ENCODE assay signal across 8 mouse cellular contexts in the genomic region with DNA sequence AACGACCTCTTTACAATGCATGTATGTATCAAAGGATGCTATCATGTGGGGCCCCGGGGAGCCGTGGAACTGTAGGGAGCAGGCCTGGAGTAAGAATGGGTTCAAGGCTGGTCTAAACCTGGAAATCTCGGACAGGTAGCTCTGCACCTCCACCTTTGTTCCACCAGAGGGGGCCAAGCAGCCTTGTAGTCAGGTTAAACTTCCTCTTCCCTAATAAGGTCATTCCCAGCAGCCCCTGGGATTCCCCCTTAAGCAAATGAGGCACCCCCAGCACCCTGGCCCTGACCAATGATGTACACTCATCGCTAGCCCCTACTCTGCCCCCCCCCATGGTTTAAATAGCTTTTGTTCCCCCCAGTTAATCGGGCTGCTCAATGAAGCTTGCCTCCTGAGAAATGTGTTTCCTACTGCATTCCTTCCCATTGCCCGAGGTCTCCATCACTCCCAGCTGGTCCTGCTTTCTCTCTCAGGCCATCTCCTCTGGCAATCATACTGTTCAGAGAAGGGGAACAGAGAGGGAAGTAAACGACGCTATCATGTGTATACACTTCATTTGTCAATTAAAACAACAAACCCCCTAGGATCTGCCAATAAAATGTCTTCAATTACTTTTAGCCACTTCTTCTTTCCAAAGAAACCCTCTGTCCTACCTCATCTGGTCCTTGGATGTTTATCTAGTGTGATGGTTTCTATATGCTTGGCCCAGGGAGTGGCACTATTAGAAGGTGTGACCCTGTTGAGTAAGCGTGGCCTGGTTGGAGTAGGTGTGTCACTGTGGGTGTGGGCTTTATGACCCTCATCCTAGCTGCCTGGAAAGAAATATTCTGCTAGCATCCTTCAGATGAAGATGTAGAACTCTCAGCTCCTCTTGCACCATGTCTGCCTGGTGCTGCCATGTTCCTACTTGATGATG. TPM values are rescaled to one million over a fixed set of nuclear protein-coding genes. Genes with fewer than 3 reads are reported as not detected.
DNase-seq lines count a peak whose midpoint lies in the region; ATAC-seq and TF ChIP-seq lines count a peak whose summit lies in the region.

No protein-coding gene starts in this region.

- no peaks in the 10 kb centered on the region for H3K4me1 ChIP-seq in ES-E14 (ENCODE audit: control insufficient read depth in 2 of 2, insufficient read depth in 2 of 2, low read length in 2 of 2, poor library complexity in 1 of 2)
- no peaks in the 10 kb centered on the region for H3K4me1 ChIP-seq in cortical plate, adult 2 months (ENCODE audit: control insufficient read depth, insufficient read depth, low read length)
- H3K4me1 ChIP-seq in intestine, embryonic 15.5 days (replicated peaks): no peaks in the 10 kb centered on the region
- H3K4me1 ChIP-seq in liver, embryonic 14.5 days (replicated peaks; ENCODE audit: control insufficient read depth in 2 of 2, insufficient read depth in 2 of 2, low read length in 1 of 2): no peaks in the 10 kb centered on the region; a peak in 1 of 4 replicates
- no peaks in the 10 kb centered on the region for H3K4me1 ChIP-seq in small intestine, adult 2 months (ENCODE audit: control insufficient read depth, insufficient read depth, insufficient read length, low read length)

- no peaks in the 10 kb centered on the region for H3K36me3 ChIP-seq in ES-E14 (ENCODE audit: control insufficient read depth, insufficient read depth, low read length, poor library complexity, severe bottlenecking)
- H3K36me3 ChIP-seq in intestine, embryonic 15.5 days: no peaks in the 10 kb centered on the region
- H3K36me3 ChIP-seq in liver, embryonic 14.5 days (replicated peaks; ENCODE audit: control insufficient read depth, insufficient read depth, low read depth): no peaks in the 10 kb centered on the region
- H3K36me3 ChIP-seq in small intestine, adult 2 months (ENCODE audit: control insufficient read depth, insufficient read depth, low read length): no peaks in the 10 kb centered on the region

- no peak overlapping the region for H3K4me3 ChIP-seq in ES-E14 (ENCODE audit: insufficient read depth in 1 of 2, low read depth in 1 of 2, low read length in 2 of 2, poor library complexity in 1 of 2, severe bottlenecking in 1 of 2)
- no peak overlapping the region for H3K4me3 ChIP-seq in cortical plate, adult 2 months (ENCODE audit: insufficient read depth, low read length)
- H3K4me3 ChIP-seq in intestine, embryonic 15.5 days (replicated peaks): no peak overlapping the region
- no peak overlapping the region for H3K4me3 ChIP-seq in liver, embryonic 14.5 days (ENCODE audit: insufficient read depth in 1 of 2, low read depth in 2 of 2, low read length in 2 of 2)
- H3K4me3 ChIP-seq in small intestine, adult 2 months (ENCODE audit: low read depth, low read length): no peak overlapping the region

- H3K27me3 ChIP-seq in intestine, embryonic 15.5 days (replicated peaks): no peaks in the 10 kb centered on the region
- H3K27me3 ChIP-seq in liver, embryonic 14.5 days (ENCODE audit: control insufficient read depth, insufficient read depth, low read length): no peaks in the 10 kb centered on the region
- H3K27me3 ChIP-seq in small intestine, adult 2 months (ENCODE audit: control insufficient read depth, insufficient read depth, low read length): no peaks in the 10 kb centered on the region

- intact Hi-C loops in heart, postnatal 36 days (cut with DNase I): loop anchor here (1.0 kb wide), 1 partner anchor 242 kb away; no protein-coding TSS in a partner anchor

- TF ChIP-seq POLR2A in cortical plate, adult 2 months (IDR thresholded peaks at IDR 0.05; ENCODE audit: extremely low read depth, insufficient read depth, low read length): no peak
- TF ChIP-seq POLR2A in small intestine, adult 2 months (IDR thresholded peaks at IDR 0.05; ENCODE audit: low read depth, low read length): no peak

- TF ChIP-seq CTCF in cortical plate, adult 2 months (IDR thresholded peaks at IDR 0.05; ENCODE audit: extremely low read depth, insufficient read depth, low read length): peak; percentile 66
- TF ChIP-seq CTCF in liver, embryonic 14.5 days (IDR thresholded peaks at IDR 0.05; ENCODE audit: low read depth): peak; percentile 77
- TF ChIP-seq CTCF in small intestine, adult 2 months (IDR thresholded peaks at IDR 0.05; ENCODE audit: extremely low read depth, insufficient read length, insufficient replicate concordance, low read depth, low read length): peak; percentile 39; the same call in 1 of the 2 replicates

- H3K9ac ChIP-seq in ES-E14 (ENCODE audit: insufficient read depth, low read depth, low read length, poor library complexity, severe bottlenecking): no peak overlapping the region
- no peak overlapping the region for H3K9ac ChIP-seq in intestine, embryonic 15.5 days
- no peak overlapping the region for H3K9ac ChIP-seq in liver, embryonic 14.5 days (replicated peaks)

- H3K27ac ChIP-seq in ES-E14 (ENCODE audit: insufficient read depth, low read depth, low read length, poor library complexity, severe bottlenecking): no peak overlapping the region
- H3K27ac ChIP-seq in cortical plate, adult 2 months (ENCODE audit: insufficient read depth, low read length): no peak overlapping the region
- H3K27ac ChIP-seq in intestine, embryonic 15.5 days: no peak overlapping the region
- no peak overlapping the region for H3K27ac ChIP-seq in liver, embryonic 14.5 days
- H3K27ac ChIP-seq in small intestine, adult 2 months (ENCODE audit: insufficient read depth, low read depth, low read length): no peak overlapping the region

- 47% methylated on average over 10 of the region's 10 CpGs for WGBS in intestine, embryonic 15.5 days
- 36% methylated on average over 10 of the region's 10 CpGs for WGBS in liver, embryonic 14.5 days (ENCODE audit: insufficient replicate concordance)
- 38% methylated on average over 10 of the region's 10 CpGs for WGBS in small intestine, adult 2 months

- no peaks in the 10 kb centered on the region for H3K9me3 ChIP-seq in ES-E14 (ENCODE audit: control insufficient read depth, insufficient read depth, low read depth, low read length)
- no peaks in the 10 kb centered on the region for H3K9me3 ChIP-seq in intestine, embryonic 15.5 days
- no peaks in the 10 kb centered on the region for H3K9me3 ChIP-seq in liver, embryonic 14.5 days (ENCODE audit: control insufficient read depth, low read length)

- in situ Hi-C loops in ES-E14 (cut with MboI; ENCODE audit: low sequenced_read_pairs in 2 of 2, unreplicated experiment in 2 of 2): no loop called here

- TF ChIP-seq EP300 in liver, embryonic 14.5 days (IDR thresholded peaks at IDR 0.05; ENCODE audit: low read depth): no peak

- peak; percentile 59 for ATAC-seq in intestine, embryonic 15.5 days
- ATAC-seq in liver, embryonic 14.5 days (ENCODE audit: insufficient read depth): peak; percentile 15; the same call in 1 of the 2 replicates

- DNase-seq in heart, postnatal 4 days: peak; percentile 37
- DNase-seq in heart, postnatal 36 days: no peak
- DNase-seq in ES-E14 (ENCODE audit: low read depth, low spot score): no peak
- no peak for DNase-seq in liver, embryonic 14.5 days (ENCODE audit: low read depth in 3 of 3, low spot score in 3 of 3)
- DNase-seq in adrenal gland, postnatal 14 days: no peak

- no peak overlapping the region for H3K4me2 ChIP-seq in intestine, embryonic 15.5 days (replicated peaks)
- H3K4me2 ChIP-seq in liver, embryonic 14.5 days (ENCODE audit: low read depth): no peak overlapping the region

TF ChIP-seq in ES-E14, 5 proteins besides CTCF, POLR2A, EP300 and RAD21:
- TF ChIP-seq ZC3H11A (IDR thresholded peaks at IDR 0.05; ENCODE audit: borderline replicate concordance, low read depth, low read length) (peak; percentile 82), ZNF384 (IDR thresholded peaks at IDR 0.05; ENCODE audit: low read depth, low read length) (no peak), CHD2 (IDR thresholded peaks at IDR 0.05; ENCODE audit: low read depth, low read length) (no peak), MAFK (IDR thresholded peaks at IDR 0.05; ENCODE audit: insufficient read depth, low read depth, low read length) (no peak)
TF ChIP-seq in ES-E14: peak in this region for 1.

RNA-seq across cellular contexts. Expression of gene Slc44a5, which starts 11.4 kb away (rescaled TPM):
- under 1 TPM; 0.29 to 0.50 TPM for total RNA-seq in heart, postnatal 4 days (2021)
- not detected for total RNA-seq in heart, postnatal 36 days (2021)
- total RNA-seq in ES-E14 (2012; rRNA removed): 0.09 and 0.16 TPM in 2 replicates
- 4.8 and 6.9 TPM in 2 replicates for polyA plus RNA-seq in cortical plate, adult 2 months (2012; rRNA removed)
- 0.68 and 0.97 TPM in 2 replicates for polyA plus RNA-seq in intestine, embryonic 15.5 days (2015; fragmentation: Nextera tagmentation; extraction: Ambion mirVana)
- 0.31 and 0.48 TPM in 2 replicates for polyA plus RNA-seq in liver, embryonic 14.5 days (2012; rRNA removed)
- 0.18 and 0.39 TPM in 2 replicates for polyA plus RNA-seq in liver, embryonic 14.5 days (2014; fragmentation: Nextera tagmentation; extraction: Ambion mirVana)
- 0.03 TPM in 2 replicates for polyA plus RNA-seq in small intestine, adult 2 months (2012; rRNA removed)
- 0.19 and 0.22 TPM in 2 replicates for total RNA-seq in adrenal gland, postnatal 14 days (2021)

RNA-seq across cellular contexts. Expression of gene Acadm, which starts 40.3 kb away (rescaled TPM):
- total RNA-seq in heart, postnatal 4 days (2021): 100 to 1,000 TPM; 579 to 585 TPM
- 1,000 to 10,000 TPM; 1,212 to 1,313 TPM for total RNA-seq in heart, postnatal 36 days (2021)
- 94.5 and 101 TPM in 2 replicates for total RNA-seq in ES-E14 (2012; rRNA removed)
- polyA plus RNA-seq in cortical plate, adult 2 months (2012; rRNA removed): 54.4 and 62.2 TPM in 2 replicates
- polyA plus RNA-seq in intestine, embryonic 15.5 days (2015; fragmentation: Nextera tagmentation; extraction: Ambion mirVana): 112 and 118 TPM in 2 replicates
- 38.8 and 42.1 TPM in 2 replicates for polyA plus RNA-seq in liver, embryonic 14.5 days (2012; rRNA removed)
- 57.0 and 60.3 TPM in 2 replicates for polyA plus RNA-seq in liver, embryonic 14.5 days (2014; fragmentation: Nextera tagmentation; extraction: Ambion mirVana)
- polyA plus RNA-seq in small intestine, adult 2 months (2012; rRNA removed): 6.7 and 22.2 TPM in 2 replicates
- total RNA-seq in adrenal gland, postnatal 14 days (2021): 1,143 and 1,198 TPM in 2 replicates
